Mouse (Mus musculus) myocyte (in vitro differentiated cells): ENCODE measurements around the gene Snx29.

Source experiments
- CEBPB ChIP-seq: IDR thresholded peaks from 2 replicates; pipeline ENCODE4 v1.6.1; 2011; ENCODE audit warnings: mild to moderate bottlenecking, moderate library complexity; ENCODE audit not compliant: poor library complexity, insufficient read depth, severe bottlenecking
- E2F4 ChIP-seq: IDR thresholded peaks from one replicate; pipeline ENCODE4 v1.6.1; 2011; ENCODE audit warnings: mild to moderate bottlenecking, control low read depth, moderate library complexity; ENCODE audit not compliant: insufficient read depth
- MAX ChIP-seq: IDR thresholded peaks from one replicate; pipeline ENCODE4 v1.6.1; 2011; ENCODE audit warnings: low read depth, mild to moderate bottlenecking, control low read depth
- MYOD1 ChIP-seq, 3 experiments: IDR thresholded peaks; one replicate each; pipeline ENCODE4 v1.6.1; 2011; ENCODE audit warnings: control low read depth in 2 of 3, low read depth in 2 of 3, mild to moderate bottlenecking in 2 of 3, moderate library complexity in 1 of 3; ENCODE audit not compliant: insufficient read length in 2 of 3, control insufficient read depth in 1 of 3
- MYOG ChIP-seq, 3 experiments: IDR thresholded peaks; one replicate each; pipeline ENCODE4 v1.6.1; 2011; ENCODE audit warnings: control low read depth in 2 of 3, low read depth in 2 of 3, mild to moderate bottlenecking in 2 of 3; ENCODE audit not compliant: insufficient read length in 2 of 3, control insufficient read depth in 1 of 3, insufficient read depth in 1 of 3
- POLR2A ChIP-seq: IDR thresholded peaks from one replicate; pipeline ENCODE4 v1.6.1; 2011; ENCODE audit warnings: low read depth, mild to moderate bottlenecking, control low read depth, moderate library complexity; ENCODE audit not compliant: insufficient read length
- POLR2AphosphoS2 ChIP-seq: IDR thresholded peaks from one replicate; pipeline ENCODE4 v1.6.1; 2011; ENCODE audit warnings: low read depth, control low read depth; ENCODE audit not compliant: insufficient read length
- REST ChIP-seq: IDR thresholded peaks from one replicate; pipeline ENCODE4 v1.6.1; 2011; ENCODE audit warnings: mild to moderate bottlenecking, control low read depth, moderate library complexity; ENCODE audit not compliant: insufficient read depth, insufficient read length
- SRF ChIP-seq: IDR thresholded peaks from one replicate; pipeline ENCODE4 v1.6.1; 2011; ENCODE audit warnings: low read depth; ENCODE audit not compliant: control insufficient read depth, insufficient read length
- TCF12 ChIP-seq: IDR thresholded peaks from one replicate; pipeline ENCODE4 v1.6.1; 2011; ENCODE audit warnings: mild to moderate bottlenecking, control low read depth; ENCODE audit not compliant: poor library complexity, insufficient read depth, severe bottlenecking
- TCF3 ChIP-seq: IDR thresholded peaks from one replicate; pipeline ENCODE4 v1.6.1; 2011; ENCODE audit warnings: low read depth, control low read depth; ENCODE audit not compliant: insufficient read length
- USF1 ChIP-seq: IDR thresholded peaks from one replicate; pipeline ENCODE4 v1.6.1; 2011; ENCODE audit warnings: low read depth, mild to moderate bottlenecking, control low read depth, moderate library complexity

DNA sequence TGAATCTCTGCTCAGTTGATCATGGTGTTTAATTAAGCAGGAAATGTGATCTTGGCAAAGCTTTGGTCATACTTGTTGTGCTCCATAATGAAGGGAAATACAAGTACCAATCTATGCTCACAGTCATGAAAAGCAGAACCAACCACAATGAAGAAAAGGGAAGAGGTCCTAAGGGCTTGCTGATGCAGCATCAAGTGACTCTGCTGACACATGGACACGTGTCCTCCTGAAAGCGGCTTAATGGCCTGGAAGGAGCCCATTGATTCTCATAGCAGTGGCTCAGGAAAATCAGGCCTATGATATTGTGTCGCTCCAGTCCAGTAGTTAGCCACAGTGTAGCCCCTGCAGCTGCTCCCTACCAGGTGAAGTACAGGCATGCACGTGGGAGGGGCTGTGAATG lies 353.3 kb downstream of the Snx29 start:
- TF ChIP-seq TCF12: no peak
- no peak for TF ChIP-seq POLR2AphosphoS2
- TF ChIP-seq POLR2A: no peak
- TF ChIP-seq USF1: no peak
- TF ChIP-seq MAX: no peak
- TF ChIP-seq MYOG (IDR thresholded peaks at IDR 0.05; ENCODE audit: control insufficient read depth in 1 of 3, insufficient read depth in 1 of 3, insufficient read length in 2 of 3, low read depth in 2 of 3): no peak
- TF ChIP-seq CEBPB: no peak
- no peak for TF ChIP-seq REST
- TF ChIP-seq E2F4: no peak
- TF ChIP-seq SRF: no peak
- no peak for TF ChIP-seq MYOD1 (IDR thresholded peaks at IDR 0.05; ENCODE audit: control insufficient read depth in 1 of 3, insufficient read length in 2 of 3, low read depth in 2 of 3)
- no peak for TF ChIP-seq TCF3
